Mouse (Mus musculus) frontal cortex, postnatal 10 days (tissue): ENCODE data around the gene Ksr1.
A peak's percentile ranks its signal among the peaks of the same experiment; 100 is the strongest.

Experiments used
- DNase-seq, 2 experiments: peaks; one replicate each; pipeline ENCODE4 v3.0.0; 2022; ENCODE audit warnings: low spot score in 2 of 2, mixed read lengths in 1 of 2

Gene Ksr1

GRCm38 (mm10) chr11:78982513-78983291 lies 163.5 kb downstream of the Ksr1 start:
- no peak for DNase-seq

- no peak for DNase-seq
Measured at GRCm38 (mm10) chr11:78982042-78982441, 164.2 kb downstream of the Ksr1 start.

- DNase-seq, result no peak
Measured at GRCm38 (mm10) chr11:78980083-78980634, 166.0 kb downstream of the Ksr1 start.

- no peak for DNase-seq
Measured at GRCm38 (mm10) chr11:78978176-78979019, 167.8 kb downstream of the Ksr1 start.

- DNase-seq, result no peak
Measured at GRCm38 (mm10) chr11:78976731-78977510, 169.3 kb downstream of the Ksr1 start.

- no peak for DNase-seq
Measured at GRCm38 (mm10) chr11:78973381-78974150, 172.6 kb downstream of the Ksr1 start.

GRCm38 (mm10) chr11:78972811-78973351 lies 173.3 kb downstream of the Ksr1 start:
- no peak for DNase-seq

- DNase-seq, result no peak
Measured at GRCm38 (mm10) chr11:78972328-78972727, 173.9 kb downstream of the Ksr1 start.

GRCm38 (mm10) chr11:78971746-78972145 lies 174.5 kb downstream of the Ksr1 start:
- no peak for DNase-seq

- DNase-seq, result no peak
Measured at GRCm38 (mm10) chr11:78971096-78971495, 175.1 kb downstream of the Ksr1 start.

GRCm38 (mm10) chr11:78968121-78968520 lies 178.1 kb downstream of the Ksr1 start:
- no peak for DNase-seq

GRCm38 (mm10) chr11:78967371-78967770 lies 178.8 kb downstream of the Ksr1 start:
- peak in 1 of 2 experiments; percentile 25 for DNase-seq
